Comparison of ENCODE assay signal across 16 mouse cellular contexts in genomic region chr12:77596676-77597075, GRCm38 (mm10).
DNase-seq lines count a peak whose midpoint lies in the region; ATAC-seq and TF ChIP-seq lines count a peak whose summit lies in the region.
"Had no signal": no experiment of that assay in that cellular context is flagged by ENCODE, and none has a peak within 500 bp of the region (broad histone marks: within the 10 kb centered on the region; RNA-seq: fewer than 3 reads in every experiment).

No protein-coding gene starts in this region.

- no peak for TF ChIP-seq CTCF in kidney, adult 2 months (conservative IDR thresholded peaks at IDR 0.05; ENCODE audit: insufficient read depth, insufficient read length, low read depth, low read length)

- 53% methylated on average over 3 of the region's 3 CpGs for WGBS in heart, embryonic 16.5 days
- WGBS in kidney, adult 2 months: 63% methylated on average over 3 of the region's 3 CpGs

- H3K9me3 ChIP-seq in heart, embryonic 16.5 days (replicated peaks; ENCODE audit: control insufficient read depth, low read length): no peaks in the 10 kb centered on the region
- H3K9me3 ChIP-seq: forebrain, embryonic 13.5 days; liver, embryonic 15.5 days; stomach, embryonic 15.5 days had no signal

- no peaks in the 10 kb centered on the region; the same call in 1 of the 2 replicates for H3K27me3 ChIP-seq in heart, embryonic 16.5 days (ENCODE audit: control insufficient read depth, insufficient read depth, low read length)
- no peaks in the 10 kb centered on the region for H3K27me3 ChIP-seq in kidney, adult 2 months (replicated peaks; ENCODE audit: control insufficient read depth, insufficient read depth, low read length)
- H3K27me3 ChIP-seq: forebrain, embryonic 13.5 days; liver, embryonic 15.5 days; stomach, embryonic 15.5 days had no signal

- peaks cover 33% of the 10 kb centered on the region for H3K4me1 ChIP-seq in heart, embryonic 16.5 days (ENCODE audit: control insufficient read depth, insufficient read depth, low read length)
- H3K4me1 ChIP-seq in kidney, adult 2 months (ENCODE audit: control insufficient read depth, insufficient read depth, low read length): peaks cover 4% of the 10 kb centered on the region; the same call in 1 of the 2 replicates
- H3K4me1 ChIP-seq: liver, embryonic 15.5 days had no signal

- DNase-seq in brain, adult 2 months (ENCODE audit: low read depth, low spot score): peak; percentile 79
- peak; percentile 64 to 78 for DNase-seq in cerebellum, adult 18-20 months
- DNase-seq in cerebellum, postnatal 36 days: peak; percentile 56 to 64
- no peak for DNase-seq in kidney, adult 2 months
- DNase-seq in urinary bladder, postnatal 4 days (ENCODE audit: low spot score in 2 of 2): no peak
- DNase-seq: gastrocnemius, postnatal 36 days; kidney, adult 18-20 months; kidney, postnatal 25 days; thymus, adult 2 months had no signal

- H3K36me3 ChIP-seq in heart, embryonic 16.5 days (ENCODE audit: control insufficient read depth, insufficient read depth): no peaks in the 10 kb centered on the region
- H3K36me3 ChIP-seq in kidney, adult 2 months (ENCODE audit: control insufficient read depth, insufficient read depth, low read length): no peaks in the 10 kb centered on the region
- H3K36me3 ChIP-seq: liver, embryonic 15.5 days; stomach, embryonic 15.5 days had no signal

- peak overlapping the region; percentile 12; the same call in 1 of the 2 replicates for H3K4me2 ChIP-seq in heart, embryonic 16.5 days (ENCODE audit: low read depth, low read length)
- H3K4me2 ChIP-seq: forebrain, embryonic 13.5 days; liver, embryonic 15.5 days; stomach, embryonic 15.5 days had no signal

- H3K4me3 ChIP-seq in heart, embryonic 16.5 days (ENCODE audit: low read length): no peak overlapping the region
- H3K4me3 ChIP-seq in kidney, adult 2 months (ENCODE audit: insufficient read depth, low read depth, low read length): no peak overlapping the region
- H3K4me3 ChIP-seq: forebrain, embryonic 13.5 days; liver, embryonic 15.5 days; stomach, embryonic 15.5 days had no signal

- no peak for ATAC-seq in heart, embryonic 16.5 days (replicated peaks; ENCODE audit: extremely low read depth, insufficient read depth, low FRiP score)
- no peak for ATAC-seq in megakaryocyte, adult 5-6 weeks (ENCODE audit: poor library complexity, severe bottlenecking)
- ATAC-seq: forebrain, embryonic 13.5 days; hindbrain, postnatal 0 days; lung, postnatal 0 days had no signal

- TF ChIP-seq POLR2A in kidney, adult 2 months (IDR thresholded peaks at IDR 0.05; ENCODE audit: low read depth, low read length): no peak

- H3K27ac ChIP-seq in heart, embryonic 16.5 days (ENCODE audit: low read length): peak overlapping the region; percentile 82; the same call in 1 of the 2 replicates
- no peak overlapping the region for H3K27ac ChIP-seq in kidney, adult 2 months (ENCODE audit: insufficient read depth, low read depth, low read length)
- H3K27ac ChIP-seq: forebrain, embryonic 13.5 days; liver, embryonic 15.5 days; stomach, embryonic 15.5 days had no signal

- H3K9ac ChIP-seq in heart, embryonic 16.5 days (ENCODE audit: low read length): no peak overlapping the region
- H3K9ac ChIP-seq: forebrain, embryonic 13.5 days; liver, embryonic 15.5 days; stomach, embryonic 15.5 days had no signal

Comparison
In these comparisons a context has a peak if more than half of its experiments do, and no peak if none do; other contexts are left out.
1. DNase-seq: peak in brain, adult 2 months (single experiment), cerebellum, adult 18-20 months (2 of 2) and cerebellum, postnatal 36 days (2 of 2); none in kidney, adult 2 months (single experiment) and urinary bladder, postnatal 4 days (0 of 2).